Mouse (Mus musculus): ENCODE results near the gene Gm37240. TPM values are rescaled to one million over a fixed set of nuclear protein-coding genes. Genes with fewer than 3 reads are reported as not detected.

Gm37240 gene
- total RNA-seq, 1 experiment = 1.2 TPM

GRCm38 (mm10) chr3:85172096-85172495 is 715.2 kb downstream of the Gm37240 start:
- TF ChIP-seq CHD2 (IDR thresholded peaks at IDR 0.05; ENCODE audit: low read depth, low read length) (no peak), MAFK (IDR thresholded peaks at IDR 0.05; ENCODE audit: insufficient read depth, low read depth, low read length) (no peak), ZC3H11A (IDR thresholded peaks at IDR 0.05; ENCODE audit: borderline replicate concordance, low read depth, low read length) (no peak), ZNF384 (IDR thresholded peaks at IDR 0.05; ENCODE audit: low read depth, low read length) (no peak), HCFC1 (IDR thresholded peaks at IDR 0.05; ENCODE audit: borderline replicate concordance, insufficient read depth, low read length) (no peak)
- no peak overlapping the region for H3K4me3 ChIP-seq (ENCODE audit: insufficient read depth in 1 of 2, low read depth in 1 of 2, low read length in 2 of 2, poor library complexity in 1 of 2, severe bottlenecking in 1 of 2)
- H3K4me1 ChIP-seq (ENCODE audit: control insufficient read depth in 2 of 2, insufficient read depth in 2 of 2, low read length in 2 of 2, poor library complexity in 1 of 2) = no peaks in the 10 kb centered on the region
- H3K9ac ChIP-seq (ENCODE audit: insufficient read depth, low read depth, low read length, poor library complexity, severe bottlenecking) = no peak overlapping the region
- no peak for DNase-seq (ENCODE audit: low read depth, low spot score)
- H3K9me3 ChIP-seq (ENCODE audit: control insufficient read depth, insufficient read depth, low read depth, low read length) = no peaks in the 10 kb centered on the region
- no peak overlapping the region for H3K27ac ChIP-seq (ENCODE audit: insufficient read depth, low read depth, low read length, poor library complexity, severe bottlenecking)
- in situ Hi-C loops (cut with MboI; ENCODE audit: low sequenced_read_pairs in 2 of 2, unreplicated experiment in 2 of 2) = no loop called here
- H3K36me3 ChIP-seq (ENCODE audit: control insufficient read depth, insufficient read depth, low read length, poor library complexity, severe bottlenecking) = no peaks in the 10 kb centered on the region

- no peak overlapping the region for H3K27ac ChIP-seq (ENCODE audit: insufficient read depth, low read depth, low read length, poor library complexity, severe bottlenecking)
- H3K4me3 ChIP-seq (ENCODE audit: insufficient read depth in 1 of 2, low read depth in 1 of 2, low read length in 2 of 2, poor library complexity in 1 of 2, severe bottlenecking in 1 of 2) = no peak overlapping the region
- H3K4me1 ChIP-seq (ENCODE audit: control insufficient read depth in 2 of 2, insufficient read depth in 2 of 2, low read length in 2 of 2, poor library complexity in 1 of 2) = no peaks in the 10 kb centered on the region
- no peak for DNase-seq (ENCODE audit: low read depth, low spot score)
- H3K9ac ChIP-seq (ENCODE audit: insufficient read depth, low read depth, low read length, poor library complexity, severe bottlenecking) = no peak overlapping the region
- no peaks in the 10 kb centered on the region for H3K9me3 ChIP-seq (ENCODE audit: control insufficient read depth, insufficient read depth, low read depth, low read length)
- in situ Hi-C loops (cut with MboI; ENCODE audit: low sequenced_read_pairs in 2 of 2, unreplicated experiment in 2 of 2) = no loop called here
- H3K36me3 ChIP-seq (ENCODE audit: control insufficient read depth, insufficient read depth, low read length, poor library complexity, severe bottlenecking) = no peaks in the 10 kb centered on the region
- TF ChIP-seq MAFK (IDR thresholded peaks at IDR 0.05; ENCODE audit: insufficient read depth, low read depth, low read length) (peak; percentile 61), HCFC1 (IDR thresholded peaks at IDR 0.05; ENCODE audit: borderline replicate concordance, insufficient read depth, low read length) (no peak)
These were observed 718.5 kb downstream of the Gm37240 start for GRCm38 (mm10) chr3:85168816-85169215.

- H3K9ac ChIP-seq (ENCODE audit: insufficient read depth, low read depth, low read length, poor library complexity, severe bottlenecking) = no peak overlapping the region
- in situ Hi-C loops (cut with MboI; ENCODE audit: low sequenced_read_pairs in 2 of 2, unreplicated experiment in 2 of 2) = no loop called here
- no peak for DNase-seq (ENCODE audit: low read depth, low spot score)
- no peaks in the 10 kb centered on the region for H3K36me3 ChIP-seq (ENCODE audit: control insufficient read depth, insufficient read depth, low read length, poor library complexity, severe bottlenecking)
- no peak overlapping the region for H3K27ac ChIP-seq (ENCODE audit: insufficient read depth, low read depth, low read length, poor library complexity, severe bottlenecking)
- no peak overlapping the region for H3K4me3 ChIP-seq (ENCODE audit: insufficient read depth in 1 of 2, low read depth in 1 of 2, low read length in 2 of 2, poor library complexity in 1 of 2, severe bottlenecking in 1 of 2)
- H3K4me1 ChIP-seq (ENCODE audit: control insufficient read depth in 2 of 2, insufficient read depth in 2 of 2, low read length in 2 of 2, poor library complexity in 1 of 2) = no peaks in the 10 kb centered on the region
- TF ChIP-seq MAFK (IDR thresholded peaks at IDR 0.05; ENCODE audit: insufficient read depth, low read depth, low read length) (no peak), CHD2 (IDR thresholded peaks at IDR 0.05; ENCODE audit: low read depth, low read length) (no peak), ZNF384 (IDR thresholded peaks at IDR 0.05; ENCODE audit: low read depth, low read length) (no peak), HCFC1 (IDR thresholded peaks at IDR 0.05; ENCODE audit: borderline replicate concordance, insufficient read depth, low read length) (no peak), ZC3H11A (IDR thresholded peaks at IDR 0.05; ENCODE audit: borderline replicate concordance, low read depth, low read length) (no peak)
- no peaks in the 10 kb centered on the region for H3K9me3 ChIP-seq (ENCODE audit: control insufficient read depth, insufficient read depth, low read depth, low read length)
These were observed 722.4 kb downstream of the Gm37240 start for GRCm38 (mm10) chr3:85164931-85165330.

GRCm38 (mm10) chr3:85163396-85163795 is 723.9 kb downstream of the Gm37240 start:
- DNase-seq (ENCODE audit: low read depth, low spot score) = no peak
- in situ Hi-C loops (cut with MboI; ENCODE audit: low sequenced_read_pairs in 2 of 2, unreplicated experiment in 2 of 2) = no loop called here
- Histone ChIP-seq H3K36me3 (ENCODE audit: control insufficient read depth, insufficient read depth, low read length, poor library complexity, severe bottlenecking) (no peaks in the 10 kb centered on the region), H3K9ac (ENCODE audit: insufficient read depth, low read depth, low read length, poor library complexity, severe bottlenecking) (no peak overlapping the region), H3K4me1 (ENCODE audit: control insufficient read depth in 2 of 2, insufficient read depth in 2 of 2, low read length in 2 of 2, poor library complexity in 1 of 2) (no peaks in the 10 kb centered on the region), H3K4me3 (ENCODE audit: insufficient read depth in 1 of 2, low read depth in 1 of 2, low read length in 2 of 2, poor library complexity in 1 of 2, severe bottlenecking in 1 of 2) (no peak overlapping the region), H3K27ac (ENCODE audit: insufficient read depth, low read depth, low read length, poor library complexity, severe bottlenecking) (no peak overlapping the region), H3K9me3 (ENCODE audit: control insufficient read depth, insufficient read depth, low read depth, low read length) (no peaks in the 10 kb centered on the region)
- TF ChIP-seq CHD2 (IDR thresholded peaks at IDR 0.05; ENCODE audit: low read depth, low read length) = no peak

- TF ChIP-seq ZC3H11A (IDR thresholded peaks at IDR 0.05; ENCODE audit: borderline replicate concordance, low read depth, low read length) = no peak
- no peak for TF ChIP-seq MAFK (IDR thresholded peaks at IDR 0.05; ENCODE audit: insufficient read depth, low read depth, low read length)
- TF ChIP-seq CHD2 (IDR thresholded peaks at IDR 0.05; ENCODE audit: low read depth, low read length) = no peak
- no peak for TF ChIP-seq ZNF384 (IDR thresholded peaks at IDR 0.05; ENCODE audit: low read depth, low read length)
- no peak for TF ChIP-seq HCFC1 (IDR thresholded peaks at IDR 0.05; ENCODE audit: borderline replicate concordance, insufficient read depth, low read length)
- Histone ChIP-seq H3K9ac (ENCODE audit: insufficient read depth, low read depth, low read length, poor library complexity, severe bottlenecking) (no peak overlapping the region), H3K27ac (ENCODE audit: insufficient read depth, low read depth, low read length, poor library complexity, severe bottlenecking) (no peak overlapping the region), H3K9me3 (ENCODE audit: control insufficient read depth, insufficient read depth, low read depth, low read length) (no peaks in the 10 kb centered on the region), H3K4me1 (ENCODE audit: control insufficient read depth in 2 of 2, insufficient read depth in 2 of 2, low read length in 2 of 2, poor library complexity in 1 of 2) (no peaks in the 10 kb centered on the region), H3K4me3 (ENCODE audit: insufficient read depth in 1 of 2, low read depth in 1 of 2, low read length in 2 of 2, poor library complexity in 1 of 2, severe bottlenecking in 1 of 2) (no peak overlapping the region), H3K36me3 (ENCODE audit: control insufficient read depth, insufficient read depth, low read length, poor library complexity, severe bottlenecking) (no peaks in the 10 kb centered on the region)
- in situ Hi-C loops (cut with MboI; ENCODE audit: low sequenced_read_pairs in 2 of 2, unreplicated experiment in 2 of 2) = no loop called here
- no peak for DNase-seq (ENCODE audit: low read depth, low spot score)
These were observed 724.9 kb downstream of the Gm37240 start for GRCm38 (mm10) chr3:85162430-85162829.

All from ES-E14 (cell line).